Mouse (Mus musculus): Measurements from ENCODE around the gene Rpp25. TPM values are rescaled to one million over a fixed set of nuclear protein-coding genes. Genes with fewer than 3 reads are reported as not detected.

The Rpp25 gene
- polyA plus RNA-seq, 1 experiment: 0.61 TPM

GRCm38 (mm10) chr9:57526435-57526834, 22.6 kb downstream of the Rpp25 start:
- no peak for TF ChIP-seq CTCF (IDR thresholded peaks at IDR 0.05; ENCODE audit: borderline replicate concordance, insufficient read depth, low read length)
- no peak for TF ChIP-seq POLR2A (IDR thresholded peaks at IDR 0.05; ENCODE audit: low read depth, low read length)
- H3K4me3 ChIP-seq (ENCODE audit: insufficient read depth, low read length): no peak overlapping the region
- no peak overlapping the region for H3K27ac ChIP-seq (ENCODE audit: insufficient read depth, low read length)
- H3K4me1 ChIP-seq (ENCODE audit: control insufficient read depth, insufficient read depth, low read length): peaks cover 11% of the 10 kb centered on the region; the same call in 1 of the 2 replicates

DNA sequence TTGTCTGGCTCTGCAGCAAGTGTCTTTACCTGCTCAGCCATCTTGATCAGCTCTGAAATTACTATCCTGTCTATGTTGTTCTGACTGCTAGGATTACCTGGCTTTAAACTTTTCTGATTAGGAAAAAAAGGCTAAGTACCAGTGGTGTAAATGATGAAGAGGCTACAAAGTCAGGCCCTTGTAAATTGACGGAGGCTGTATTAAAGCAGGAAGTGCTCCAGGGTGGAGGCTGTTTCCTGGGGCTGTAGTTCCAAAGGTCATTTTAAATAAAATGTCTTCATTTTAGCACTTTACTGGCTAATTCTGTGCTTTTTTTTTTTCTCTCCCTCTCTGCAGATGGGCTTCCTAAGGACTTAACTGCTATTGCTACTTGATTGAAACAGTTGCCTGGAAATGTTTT, 28.1 kb downstream of the Rpp25 start:
- TF ChIP-seq CTCF (IDR thresholded peaks at IDR 0.05; ENCODE audit: borderline replicate concordance, insufficient read depth, low read length): no peak
- no peak for TF ChIP-seq POLR2A (IDR thresholded peaks at IDR 0.05; ENCODE audit: low read depth, low read length)
- Histone ChIP-seq H3K4me1 (ENCODE audit: control insufficient read depth, insufficient read depth, low read length) (no peaks in the 10 kb centered on the region; the same call in 1 of the 2 replicates), H3K4me3 (ENCODE audit: insufficient read depth, low read length) (no peak overlapping the region), H3K27ac (ENCODE audit: insufficient read depth, low read length) (no peak overlapping the region)

DNA sequence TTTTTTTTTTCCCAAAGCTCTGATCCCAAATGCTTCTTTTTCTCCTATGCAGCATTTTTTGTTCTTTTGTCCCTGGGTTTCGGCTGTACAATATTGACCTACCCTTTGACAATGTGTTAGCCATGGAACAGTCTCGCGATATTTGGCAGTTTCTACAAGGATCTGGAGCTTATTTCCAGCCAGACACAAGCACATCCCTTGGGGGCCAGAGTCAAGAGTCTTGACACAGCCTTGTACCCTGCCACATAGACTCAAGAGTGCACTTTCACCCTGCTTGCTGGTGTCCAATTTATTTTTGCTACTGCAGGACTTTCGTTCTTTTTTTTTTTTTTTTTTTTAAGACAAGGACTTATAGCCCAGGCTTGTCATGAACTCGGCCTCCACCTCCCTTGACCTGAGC, 32.5 kb downstream of the Rpp25 start:
- no peak for TF ChIP-seq CTCF (IDR thresholded peaks at IDR 0.05; ENCODE audit: borderline replicate concordance, insufficient read depth, low read length)
- no peak for TF ChIP-seq POLR2A (IDR thresholded peaks at IDR 0.05; ENCODE audit: low read depth, low read length)
- Histone ChIP-seq H3K27ac (ENCODE audit: insufficient read depth, low read length) (no peak overlapping the region), H3K4me3 (ENCODE audit: insufficient read depth, low read length) (no peak overlapping the region), H3K4me1 (ENCODE audit: control insufficient read depth, insufficient read depth, low read length) (peaks cover 6% of the 10 kb centered on the region; the same call in 1 of the 2 replicates)

DNA sequence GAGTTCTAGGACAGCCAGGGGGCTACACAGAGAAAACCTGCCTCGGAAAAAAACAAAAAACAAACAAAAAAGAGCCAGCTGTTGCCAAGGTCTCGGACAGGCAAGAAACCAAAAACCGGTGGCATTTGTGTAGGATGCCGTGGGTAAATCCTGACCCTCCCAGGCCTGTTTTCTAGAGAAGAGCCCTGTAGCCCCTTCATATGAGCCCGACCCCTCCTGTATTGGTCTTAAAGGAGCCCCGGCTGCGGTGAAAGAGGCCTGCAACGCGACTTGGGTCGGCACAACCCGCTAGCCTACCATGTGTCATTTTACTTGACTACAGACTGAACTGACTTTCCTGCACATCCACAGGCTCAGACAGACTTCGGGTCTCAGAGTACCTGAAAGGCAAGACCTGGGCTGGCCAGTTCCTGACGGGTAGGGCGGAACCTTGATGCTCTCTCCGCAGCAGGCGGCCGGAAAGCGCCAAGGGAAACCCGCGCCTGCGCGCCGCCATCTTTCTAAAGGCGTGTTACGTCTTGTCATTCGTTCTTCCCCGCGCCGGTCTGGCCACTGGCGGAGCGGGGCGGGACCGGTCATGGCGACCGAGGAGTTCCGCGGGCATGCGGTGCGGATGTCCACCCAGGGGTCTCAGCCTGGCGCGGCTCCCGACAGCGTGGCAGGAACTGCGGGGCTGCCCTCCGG, 33.4 kb downstream of the Rpp25 start, which contains the start of gene Fam219b:
Fam219b (plus strand) TSS at position 485 of the 684 bp plus-strand sequence.
- peak within 1 kb of the TSS; percentile 93 for H3K4me3 ChIP-seq (ENCODE audit: insufficient read depth, low read length)

GRCm38 (mm10) chr9:57537728-57538181, 33.9 kb downstream of the Rpp25 start:
- H3K27ac ChIP-seq (ENCODE audit: insufficient read depth, low read length): peak overlapping the region; percentile 21; the same call in 1 of the 2 replicates
- peak overlapping the region; percentile 93 for H3K4me3 ChIP-seq (ENCODE audit: insufficient read depth, low read length)
- peak; percentile 32; the same call in 1 of the 2 replicates for TF ChIP-seq POLR2A (IDR thresholded peaks at IDR 0.05; ENCODE audit: low read depth, low read length)
- no peak for TF ChIP-seq CTCF (IDR thresholded peaks at IDR 0.05; ENCODE audit: borderline replicate concordance, insufficient read depth, low read length)
- H3K4me1 ChIP-seq (ENCODE audit: control insufficient read depth, insufficient read depth, low read length): peaks cover 6% of the 10 kb centered on the region; the same call in 1 of the 2 replicates

More for the DNA sequence above, 33.4 kb downstream of the Rpp25 start, which contains the start of gene Fam219b:
- Histone ChIP-seq H3K4me1 (ENCODE audit: control insufficient read depth, insufficient read depth, low read length) (peaks cover 6% of the 10 kb centered on the region; the same call in 1 of the 2 replicates), H3K27ac (ENCODE audit: insufficient read depth, low read length) (peak within 1 kb of the TSS; percentile 21; the same call in 1 of the 2 replicates)
- TF ChIP-seq CTCF (IDR thresholded peaks at IDR 0.05; ENCODE audit: borderline replicate concordance, insufficient read depth, low read length): no peak
- peak; percentile 82 for TF ChIP-seq POLR2A (IDR thresholded peaks at IDR 0.05; ENCODE audit: low read depth, low read length)

DNA sequence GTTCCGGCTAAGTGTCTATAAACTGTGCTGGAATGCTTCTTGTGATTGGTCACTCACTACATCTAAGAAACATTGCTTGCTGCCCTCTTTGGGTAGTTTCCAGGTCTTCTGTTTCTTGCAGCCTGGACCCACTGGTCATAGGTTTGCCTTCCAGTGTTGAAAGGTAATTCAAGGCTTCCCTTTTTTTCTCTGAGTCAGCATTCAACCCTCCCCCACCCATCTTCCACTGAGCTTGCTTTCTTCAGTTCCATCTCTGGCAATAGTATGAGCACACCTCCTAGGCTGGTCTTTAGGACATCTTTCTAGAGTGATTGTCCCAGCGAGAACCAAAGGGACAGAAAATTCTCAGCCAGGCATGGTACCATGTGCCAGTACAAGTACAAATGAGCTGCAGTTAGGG, 35.7 kb downstream of the Rpp25 start:
- TF ChIP-seq CTCF (IDR thresholded peaks at IDR 0.05; ENCODE audit: borderline replicate concordance, insufficient read depth, low read length) (no peak), POLR2A (IDR thresholded peaks at IDR 0.05; ENCODE audit: low read depth, low read length) (no peak)
- H3K4me1 ChIP-seq (ENCODE audit: control insufficient read depth, insufficient read depth, low read length): peaks cover 6% of the 10 kb centered on the region; the same call in 1 of the 2 replicates
- no peak overlapping the region for H3K27ac ChIP-seq (ENCODE audit: insufficient read depth, low read length)
- H3K4me3 ChIP-seq (ENCODE audit: insufficient read depth, low read length): no peak overlapping the region

- TF ChIP-seq POLR2A (IDR thresholded peaks at IDR 0.05; ENCODE audit: low read depth, low read length) (no peak), CTCF (IDR thresholded peaks at IDR 0.05; ENCODE audit: borderline replicate concordance, insufficient read depth, low read length) (no peak)
These were observed 37.5 kb downstream of the Rpp25 start for GRCm38 (mm10) chr9:57541312-57541711.

GRCm38 (mm10) chr9:57543951-57544350, 40.1 kb downstream of the Rpp25 start:
- H3K27ac ChIP-seq (ENCODE audit: insufficient read depth, low read length): no peak overlapping the region
- H3K4me1 ChIP-seq (ENCODE audit: control insufficient read depth, insufficient read depth, low read length): peaks cover 3% of the 10 kb centered on the region; the same call in 1 of the 2 replicates
- TF ChIP-seq CTCF (IDR thresholded peaks at IDR 0.05; ENCODE audit: borderline replicate concordance, insufficient read depth, low read length): no peak
- TF ChIP-seq POLR2A (IDR thresholded peaks at IDR 0.05; ENCODE audit: low read depth, low read length): no peak
- no peak overlapping the region for H3K4me3 ChIP-seq (ENCODE audit: insufficient read depth, low read length)

More at GRCm38 (mm10) chr9:57541312-57541711, 37.5 kb downstream of the Rpp25 start:
- no peak overlapping the region for H3K27ac ChIP-seq (ENCODE audit: insufficient read depth, low read length)
- H3K4me3 ChIP-seq (ENCODE audit: insufficient read depth, low read length): no peak overlapping the region
- peaks cover 6% of the 10 kb centered on the region; the same call in 1 of the 2 replicates for H3K4me1 ChIP-seq (ENCODE audit: control insufficient read depth, insufficient read depth, low read length)

DNA sequence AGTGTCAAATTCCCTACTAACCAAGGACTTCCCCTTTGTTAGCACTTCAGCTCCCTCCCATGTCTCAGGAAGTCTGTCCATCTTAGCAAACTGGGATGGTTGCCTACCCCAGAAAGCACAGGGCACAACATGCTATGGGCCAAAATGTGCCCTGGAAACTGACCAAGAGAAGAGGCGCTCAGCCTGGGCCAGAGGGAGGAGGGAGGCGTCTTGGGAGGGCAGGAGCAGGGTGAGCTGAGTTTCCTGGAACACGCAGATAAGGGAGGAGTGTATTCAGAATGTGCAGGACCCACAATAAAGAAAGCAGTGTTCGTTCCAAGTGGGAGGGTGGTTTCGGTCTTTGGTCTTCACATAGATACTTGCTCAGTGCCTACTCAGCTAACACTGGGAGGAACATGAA, 43.5 kb downstream of the Rpp25 start:
- Histone ChIP-seq H3K4me1 (ENCODE audit: control insufficient read depth, insufficient read depth, low read length) (peaks cover 4% of the 10 kb centered on the region; the same call in 1 of the 2 replicates), H3K27ac (ENCODE audit: insufficient read depth, low read length) (no peak overlapping the region), H3K4me3 (ENCODE audit: insufficient read depth, low read length) (no peak overlapping the region)
- TF ChIP-seq CTCF (IDR thresholded peaks at IDR 0.05; ENCODE audit: borderline replicate concordance, insufficient read depth, low read length): no peak
- no peak for TF ChIP-seq POLR2A (IDR thresholded peaks at IDR 0.05; ENCODE audit: low read depth, low read length)

DNA sequence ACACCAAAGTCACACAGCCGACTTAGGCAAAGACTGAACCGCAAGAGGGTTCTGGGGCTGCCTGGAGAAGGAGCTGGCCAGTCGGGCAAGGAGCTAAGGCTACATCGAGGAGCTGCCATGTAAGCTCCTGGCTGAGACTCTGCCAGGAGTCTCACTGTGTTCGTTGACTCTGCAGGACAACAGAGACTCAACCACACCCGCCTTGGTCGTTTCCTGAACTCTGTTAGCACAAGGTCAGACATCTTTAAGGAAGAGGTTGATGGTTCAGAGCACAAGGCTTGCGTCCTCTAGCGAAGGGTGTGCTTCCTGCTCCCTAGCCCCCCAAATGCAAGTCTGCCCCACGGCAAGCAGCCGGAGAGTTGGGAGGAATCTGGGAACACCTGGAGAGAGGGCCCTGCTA, 44.0 kb downstream of the Rpp25 start:
- H3K27ac ChIP-seq (ENCODE audit: insufficient read depth, low read length): no peak overlapping the region
- peaks cover 4% of the 10 kb centered on the region; the same call in 1 of the 2 replicates for H3K4me1 ChIP-seq (ENCODE audit: control insufficient read depth, insufficient read depth, low read length)
- TF ChIP-seq CTCF (IDR thresholded peaks at IDR 0.05; ENCODE audit: borderline replicate concordance, insufficient read depth, low read length): no peak
- TF ChIP-seq POLR2A (IDR thresholded peaks at IDR 0.05; ENCODE audit: low read depth, low read length): no peak
- no peak overlapping the region for H3K4me3 ChIP-seq (ENCODE audit: insufficient read depth, low read length)
